Mouse (Mus musculus) central nervous system, embryonic 14 days (tissue): ENCODE data around the gene Ctdsp2. TPM values are rescaled to one million over a fixed set of nuclear protein-coding genes. Genes with fewer than 3 reads are reported as not detected.

Experiments
- polyA plus RNA-seq: library from polyadenylated mRNA; depleted of rRNA; stranded (reverse); fragments of >200 nt; gene quantifications from 2 replicates; pipeline ENCODE4 v1.2.3, GENCODE M21; 2012; rRNA removed

Ctdsp2 gene
- polyA plus RNA-seq: 82.1 and 96.5 TPM in 2 replicates

GRCm38 (mm10) chr10:126978277-126978994, at the start of gene Ctdsp2:
Ctdsp2 (plus strand) TSS chr10:126978717.

DNA sequence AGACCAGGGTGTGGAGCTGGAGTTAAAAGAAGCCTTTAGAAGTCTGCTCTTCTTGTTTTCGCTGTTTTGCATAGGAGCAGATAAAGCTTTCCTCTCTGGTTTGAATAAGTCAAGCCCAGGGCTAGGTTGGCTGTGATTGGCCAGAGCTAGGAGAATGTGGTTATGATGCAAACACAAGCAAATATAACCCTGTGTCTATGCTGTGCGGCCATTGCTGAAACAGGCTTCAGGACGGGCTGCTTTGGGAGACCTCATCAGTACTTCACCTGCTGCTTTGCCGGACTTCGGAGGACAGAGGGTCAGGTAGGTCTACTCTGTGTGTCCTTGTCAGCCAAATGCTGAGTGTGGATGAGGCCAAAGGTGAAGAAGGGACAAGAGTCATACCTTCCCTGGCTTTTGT, 22.0 kb downstream of the Ctdsp2 start, which contains the start of gene Avil:
TSS of gene Avil (plus strand) at position 181 of the 400 bp plus-strand sequence.

DNA sequence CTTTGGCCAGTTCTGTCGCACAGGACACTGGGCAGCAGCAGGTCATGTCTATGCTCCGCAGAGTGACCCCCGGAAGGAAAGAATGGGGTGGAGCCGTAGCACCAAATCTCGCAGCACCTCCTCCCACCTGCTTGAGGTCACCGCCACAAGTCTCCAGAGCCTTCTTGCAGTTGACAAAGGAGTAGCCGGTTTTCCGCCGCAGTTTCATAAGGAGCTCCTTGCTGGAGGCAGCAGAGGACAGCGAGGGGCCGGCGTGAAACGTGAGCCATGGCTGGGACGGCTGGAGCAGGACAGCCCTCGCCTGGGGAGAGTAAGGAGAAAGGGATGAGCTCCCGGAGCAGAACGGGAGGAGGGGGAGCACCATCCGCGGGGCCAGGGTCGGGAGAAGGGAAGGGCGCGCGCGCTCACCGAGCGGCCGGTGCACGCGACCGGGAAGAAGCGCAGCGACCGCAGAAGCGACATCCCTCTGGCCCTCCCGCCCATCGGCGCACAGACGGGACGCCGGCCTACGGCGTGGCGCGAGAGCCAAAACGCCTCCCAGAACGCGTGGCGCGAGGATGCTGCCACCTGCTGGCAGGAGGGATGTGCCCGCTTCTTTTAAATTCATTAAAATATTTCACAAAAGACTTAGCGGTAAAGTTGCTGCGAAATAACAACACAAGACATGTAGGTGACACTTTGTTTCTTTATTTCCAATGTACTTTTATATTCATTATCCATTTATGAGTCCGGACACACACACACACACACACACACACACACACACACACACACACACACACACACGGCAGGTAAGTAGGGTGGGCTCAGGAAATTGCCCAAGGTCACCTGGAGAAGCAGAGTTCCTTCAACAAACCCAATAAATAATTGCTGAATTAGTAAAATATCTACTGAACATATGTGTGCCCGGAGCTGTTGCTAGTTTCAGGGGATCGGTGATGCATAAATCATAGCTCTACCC, 52.1 kb downstream of the Ctdsp2 start, which contains the start of gene Tsfm:
TSS of gene Tsfm (minus strand) at position 505 of the 961 bp plus-strand sequence.

GRCm38 (mm10) chr10:127041274-127041766, 62.8 kb downstream of the Ctdsp2 start, which contains the start of the genes Mettl1 and Eef1akmt3:
Mettl1 (plus strand) TSS chr10:127041414.
Eef1akmt3 (minus strand) TSS chr10:127041513.

GRCm38 (mm10) chr10:127047954-127048353, 69.4 kb downstream of the Ctdsp2 start, which contains the start of gene Cyp27b1:
Cyp27b1 (plus strand) TSS chr10:127048250.

Other genes starting within 250 kb of the Ctdsp2 start
- 8.7 and 10.2 TPM in 2 replicates for gene Atp23, start 77.4 kb upstream of the Ctdsp2 start, polyA plus RNA-seq
- 0.82 and 3.4 TPM in 2 replicates for gene Avil, start 22.0 kb downstream of the Ctdsp2 start, polyA plus RNA-seq
- gene Tsfm, start 52.1 kb downstream of the Ctdsp2 start, polyA plus RNA-seq: 42.7 and 47.9 TPM in 2 replicates
- gene Mettl1, start 62.7 kb downstream of the Ctdsp2 start, polyA plus RNA-seq: 19.7 and 24.9 TPM in 2 replicates
- 0.32 and 0.84 TPM in 2 replicates for gene Eef1akmt3, start 62.8 kb downstream of the Ctdsp2 start, polyA plus RNA-seq
- 0.63 and 0.72 TPM in 2 replicates for gene Cyp27b1, start 69.5 kb downstream of the Ctdsp2 start, polyA plus RNA-seq
- gene March9, start 81.5 kb downstream of the Ctdsp2 start, polyA plus RNA-seq: 36.2 and 37.4 TPM in 2 replicates
- gene Cdk4, start 84.8 kb downstream of the Ctdsp2 start, polyA plus RNA-seq: 1,086 and 1,352 TPM in 2 replicates
- gene Tspan31, start 91.5 kb downstream of the Ctdsp2 start, polyA plus RNA-seq: 91.2 and 94.6 TPM in 2 replicates
- gene Agap2, start 96.6 kb downstream of the Ctdsp2 start, polyA plus RNA-seq: 89.1 and 97.8 TPM in 2 replicates
- gene Os9, start 142.4 kb downstream of the Ctdsp2 start, polyA plus RNA-seq: 94.0 and 95.8 TPM in 2 replicates
- gene B4galnt1, start 186.5 kb downstream of the Ctdsp2 start, polyA plus RNA-seq: 41.1 and 50.7 TPM in 2 replicates
- 2.4 and 2.8 TPM in 2 replicates for gene Slc26a10, start 201.9 kb downstream of the Ctdsp2 start, polyA plus RNA-seq
- 106 and 125 TPM in 2 replicates for gene Arhgef25, start 211.4 kb downstream of the Ctdsp2 start, polyA plus RNA-seq
- gene Dtx3, start 217.0 kb downstream of the Ctdsp2 start, polyA plus RNA-seq: 465 and 469 TPM in 2 replicates
- 23.0 and 24.3 TPM in 2 replicates for gene Pip4k2c, start 232.9 kb downstream of the Ctdsp2 start, polyA plus RNA-seq